Mouse (Mus musculus) frontal cortex, adult (tissue): ENCODE data around the gene Capn8.
A peak's percentile ranks its signal among the peaks of the same experiment; 100 is the strongest.
"Not testable (repeated sequence)": the region's sequence is repeated elsewhere in the genome, so short reads cannot be mapped to it uniquely, and the experiment has no call there.

ENCODE experiments used
- ATAC-seq: cut with Nextera tagmentation; 2 replicates; pipeline ENCODE4 v1.9.2; 2017; ENCODE audit warnings: mild to moderate bottlenecking, moderate library complexity, mixed read lengths; ENCODE audit not compliant: low TSS enrichment

The Capn8 gene

DNA sequence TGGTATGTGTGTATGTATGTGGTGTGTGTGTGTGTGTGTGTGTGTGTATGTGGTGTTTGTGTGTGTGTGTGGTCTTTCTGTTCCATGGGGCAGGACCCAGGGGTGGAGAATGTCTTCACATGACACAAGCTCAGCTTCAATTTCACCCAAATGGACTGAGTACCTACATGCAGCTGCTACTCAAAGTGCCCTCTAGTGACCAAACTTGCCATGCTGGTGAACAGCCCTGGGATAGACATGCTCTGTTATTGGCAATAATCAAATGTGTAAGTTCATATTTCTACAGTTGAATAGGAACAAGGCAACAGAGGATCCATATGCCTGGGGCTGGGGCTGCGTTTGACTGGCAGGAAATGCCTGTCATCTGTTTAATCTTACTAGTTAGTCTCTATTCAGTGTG is 50.7 kb downstream of the Capn8 start:
- no peak for ATAC-seq

DNA sequence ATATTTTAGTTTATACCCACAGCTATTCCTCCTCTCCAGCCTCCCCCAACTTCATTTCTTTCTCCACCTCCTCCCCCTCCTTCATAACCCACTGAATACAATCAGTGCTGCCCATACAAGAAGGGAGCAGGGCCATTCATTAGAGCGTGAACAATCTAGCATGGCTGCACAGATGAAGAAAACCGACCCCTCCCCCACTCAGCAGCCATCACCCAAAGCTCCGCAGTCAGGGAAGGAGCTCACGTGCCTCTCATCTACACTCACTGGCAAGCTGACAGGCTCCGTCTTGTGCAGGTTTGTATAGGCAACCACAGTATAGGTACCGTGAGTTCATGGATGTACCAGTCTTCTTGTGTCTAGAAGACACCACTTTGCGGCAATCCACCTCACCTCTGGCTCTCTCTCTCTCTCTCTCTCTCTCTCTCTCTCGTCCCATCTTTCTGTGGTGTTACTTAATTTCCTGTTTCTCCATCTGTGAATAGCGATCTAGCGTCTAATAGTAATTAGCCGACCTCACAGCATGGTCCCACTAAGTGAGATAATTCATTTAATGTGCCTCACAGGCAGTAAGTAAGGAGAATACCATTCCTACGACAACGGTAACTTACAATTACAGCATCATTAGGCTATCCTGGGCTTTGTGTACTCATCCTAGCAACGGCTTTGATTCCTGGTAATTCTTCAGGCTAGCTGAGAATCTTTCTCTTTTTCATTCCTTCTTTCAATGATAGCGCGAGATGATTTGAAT is 53.6 kb downstream of the Capn8 start:
- ATAC-seq, result no peak

DNA sequence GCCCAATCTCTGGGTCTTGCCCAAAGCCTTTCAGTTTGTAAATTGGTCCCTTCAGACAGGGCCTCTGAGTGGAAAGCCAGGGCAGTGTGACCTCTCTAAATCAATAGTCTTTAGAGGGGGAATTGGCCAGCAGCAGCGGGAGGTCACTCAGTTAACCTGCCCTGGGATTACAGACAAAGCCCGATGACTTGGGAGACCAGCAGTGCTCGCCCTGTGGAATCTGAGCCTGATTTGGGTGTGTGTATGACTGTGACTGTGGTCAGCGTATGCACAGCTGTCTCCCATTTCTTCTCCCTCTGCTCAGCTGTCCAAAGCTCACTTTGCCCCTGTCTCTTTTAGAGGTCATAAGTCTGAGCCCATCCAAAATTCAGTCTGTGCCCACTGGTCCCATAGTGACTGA is 55.7 kb downstream of the Capn8 start:
- no peak for ATAC-seq

DNA sequence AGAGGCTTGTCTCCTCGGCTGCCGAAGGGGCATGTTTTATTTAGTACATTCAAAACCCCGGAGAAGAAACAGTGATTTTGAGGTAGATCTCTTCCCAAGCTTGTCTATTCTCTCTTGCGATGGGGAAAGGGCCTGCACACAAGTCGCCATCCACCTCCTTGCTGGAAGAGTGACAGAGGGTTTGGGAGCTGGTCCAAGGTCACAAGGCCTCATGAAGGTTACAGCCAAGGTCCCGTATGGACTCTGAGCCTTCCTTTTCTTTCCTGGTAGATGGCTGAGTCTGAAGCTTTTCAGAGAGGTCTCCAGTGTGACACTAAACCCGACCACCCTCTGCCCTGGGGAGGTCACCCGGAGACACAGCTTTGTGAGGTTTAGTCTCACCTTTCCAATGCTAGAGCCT is 56.4 kb downstream of the Capn8 start:
- ATAC-seq, result no peak

GRCm38 (mm10) chr1:182626197-182626596 is 61.4 kb downstream of the Capn8 start:
- no peak for ATAC-seq

GRCm38 (mm10) chr1:182629228-182629627 is 64.4 kb downstream of the Capn8 start:
- no peak for ATAC-seq

DNA sequence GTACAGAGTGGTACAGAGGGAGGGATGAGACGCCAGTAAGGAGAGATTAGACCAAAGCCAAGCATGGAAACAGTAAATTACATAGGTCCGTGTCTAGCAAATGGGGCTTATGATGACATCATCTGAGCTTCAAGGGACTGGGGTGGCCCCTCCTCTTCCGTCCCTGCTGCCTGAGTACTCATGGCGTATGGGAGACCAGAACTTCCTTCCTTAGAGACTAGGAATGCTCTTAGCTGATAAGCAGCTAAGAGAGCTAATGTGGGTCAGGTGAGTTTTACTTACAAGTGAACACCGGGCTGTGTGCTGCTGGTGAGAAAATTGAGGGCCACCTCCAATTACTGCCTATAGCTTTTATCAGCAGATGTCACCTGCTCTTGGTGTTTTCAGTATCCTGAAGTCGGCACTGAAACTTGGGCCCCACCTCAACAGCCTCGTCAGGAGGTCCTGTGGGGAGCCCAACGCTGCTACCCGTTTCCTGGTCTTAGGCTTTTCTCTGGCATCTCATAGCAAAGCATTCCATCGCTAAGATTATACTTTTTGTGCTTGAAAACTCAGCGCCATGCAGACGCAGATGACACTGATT is 69.0 kb downstream of the Capn8 start:
- ATAC-seq, result no peak

- ATAC-seq, result no peak
These were observed 74.2 kb downstream of the Capn8 start for GRCm38 (mm10) chr1:182639016-182639415.

- ATAC-seq, result no peak
These were observed 74.6 kb downstream of the Capn8 start for GRCm38 (mm10) chr1:182639456-182639855.

DNA sequence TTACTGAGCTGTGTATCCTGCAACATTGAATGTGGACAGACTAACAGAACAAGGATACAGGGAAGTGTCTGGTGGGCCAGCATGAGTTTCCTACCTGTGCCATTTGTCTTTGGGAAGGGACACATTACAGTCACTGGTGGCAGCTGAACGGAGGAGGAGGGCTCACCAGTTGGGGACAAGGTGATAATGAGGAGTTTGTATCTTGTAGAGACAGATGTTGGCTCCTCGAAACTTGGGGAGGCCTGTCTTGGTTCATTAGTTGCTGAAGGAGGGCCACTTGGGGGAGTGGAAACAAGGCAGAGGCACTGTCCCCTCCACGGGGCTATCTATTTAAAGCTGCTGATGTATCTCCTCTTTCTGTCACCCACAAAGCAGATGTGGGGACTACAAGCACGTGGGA is 75.3 kb downstream of the Capn8 start:
- no peak for ATAC-seq

- ATAC-seq, result no peak
These were observed 78.0 kb downstream of the Capn8 start for GRCm38 (mm10) chr1:182642779-182643178.

DNA sequence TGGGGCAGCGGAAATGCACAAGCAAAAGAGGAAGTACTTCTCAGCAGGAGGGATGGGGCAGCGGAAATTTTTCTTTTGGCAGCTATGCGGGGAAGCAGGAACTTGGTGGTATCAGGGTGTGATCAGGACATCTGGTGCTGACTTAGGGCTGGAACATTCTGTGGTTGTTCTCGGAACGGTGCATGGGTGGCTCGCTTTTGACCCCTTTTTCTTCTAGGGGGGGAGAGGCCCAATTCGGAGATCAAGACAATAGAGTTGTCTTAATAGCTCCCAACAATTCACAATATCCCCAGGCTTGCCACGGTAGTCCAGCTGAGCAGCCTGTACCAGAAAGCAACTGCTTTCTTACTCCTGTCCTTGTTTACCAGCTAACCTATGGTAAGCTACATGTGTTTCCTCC is 79.6 kb downstream of the Capn8 start:
- ATAC-seq, result not testable (repeated sequence)

DNA sequence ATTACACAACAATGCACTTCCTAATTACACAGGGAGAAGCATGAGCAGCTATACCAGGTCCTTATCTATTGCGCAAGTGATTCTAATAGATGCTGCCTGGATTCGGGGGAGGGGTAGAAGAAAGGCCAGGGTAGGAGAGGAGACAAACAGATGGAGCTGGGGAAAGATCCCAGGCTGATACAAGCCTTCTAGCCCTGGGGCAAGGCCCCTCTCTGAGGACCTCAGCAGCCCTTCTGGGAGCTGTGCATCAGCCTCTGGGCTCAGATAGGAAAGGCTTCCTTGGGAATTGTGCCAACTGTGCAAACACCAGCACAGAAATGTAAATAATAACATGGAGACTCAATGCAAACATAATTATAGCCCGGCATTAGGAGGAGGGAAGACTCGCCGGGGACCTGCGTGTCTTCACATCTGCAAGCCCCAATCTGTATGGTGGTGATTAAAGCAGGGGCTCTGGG is 80.4 kb downstream of the Capn8 start:
- no peak for ATAC-seq

DNA sequence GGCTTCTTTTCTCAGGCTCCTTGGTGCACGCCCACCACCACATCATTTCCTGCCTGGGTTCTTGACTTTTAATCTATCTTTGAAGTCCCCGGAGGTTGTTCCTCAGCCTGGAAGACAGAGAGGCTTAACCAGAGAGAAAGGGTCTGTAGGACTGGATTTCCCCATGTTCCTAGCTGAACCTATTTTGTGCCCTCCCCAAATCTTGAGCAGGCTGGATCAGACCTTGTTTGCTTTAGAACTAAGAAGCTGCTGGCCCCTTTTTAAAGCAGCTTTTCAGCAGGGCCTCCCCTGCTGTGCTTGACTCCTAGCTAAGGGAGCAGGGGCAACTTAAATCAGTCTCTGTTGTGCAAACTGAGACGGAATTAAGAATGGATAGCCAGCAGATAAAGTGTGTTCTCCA is 82.0 kb downstream of the Capn8 start:
- no peak for ATAC-seq

DNA sequence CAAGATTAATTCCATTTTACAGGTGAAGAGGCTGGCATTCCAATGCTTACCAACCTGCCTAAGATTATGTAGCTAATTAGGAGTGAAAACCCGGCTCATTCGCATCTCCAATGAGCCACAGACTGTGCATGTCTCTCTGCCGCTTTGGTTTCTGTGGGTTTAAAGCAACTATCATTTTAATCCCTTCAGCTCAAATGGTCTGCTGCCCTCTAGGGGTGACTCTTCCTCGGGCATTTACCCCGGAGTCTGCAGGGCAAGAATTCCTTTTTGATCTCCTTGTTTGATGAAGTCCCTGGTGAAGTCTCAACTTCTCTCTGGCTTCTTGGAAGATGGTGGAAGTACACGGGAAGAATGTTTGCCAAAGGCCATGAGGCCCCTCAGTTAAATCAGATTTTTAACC is 93.0 kb downstream of the Capn8 start:
- peak; percentile 87 for ATAC-seq

- no peak for ATAC-seq
These were observed 95.6 kb downstream of the Capn8 start for GRCm38 (mm10) chr1:182660365-182660764.

DNA sequence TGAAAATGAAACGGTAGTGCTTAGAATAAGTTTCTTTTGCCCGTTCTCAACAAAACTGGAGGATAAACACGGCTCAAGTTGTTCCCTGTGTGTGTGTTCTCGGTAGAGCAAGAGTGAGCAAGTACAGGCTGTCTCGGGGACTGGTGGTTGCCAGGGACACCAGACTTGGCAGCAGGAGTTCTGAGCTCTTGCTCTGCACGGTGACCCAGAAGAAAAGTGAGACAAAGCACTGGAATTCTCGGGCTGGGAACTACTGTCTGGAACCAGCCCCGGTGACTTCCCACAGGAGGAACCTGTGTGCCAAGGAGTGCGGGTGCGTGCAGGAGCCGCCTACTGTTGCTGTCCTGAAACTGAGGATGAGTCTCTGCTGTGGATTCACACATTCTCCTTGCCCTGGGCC is 98.9 kb downstream of the Capn8 start:
- ATAC-seq, result peak; percentile 97

GRCm38 (mm10) chr1:182664841-182665240 is 100.0 kb downstream of the Capn8 start:
- no peak for ATAC-seq

DNA sequence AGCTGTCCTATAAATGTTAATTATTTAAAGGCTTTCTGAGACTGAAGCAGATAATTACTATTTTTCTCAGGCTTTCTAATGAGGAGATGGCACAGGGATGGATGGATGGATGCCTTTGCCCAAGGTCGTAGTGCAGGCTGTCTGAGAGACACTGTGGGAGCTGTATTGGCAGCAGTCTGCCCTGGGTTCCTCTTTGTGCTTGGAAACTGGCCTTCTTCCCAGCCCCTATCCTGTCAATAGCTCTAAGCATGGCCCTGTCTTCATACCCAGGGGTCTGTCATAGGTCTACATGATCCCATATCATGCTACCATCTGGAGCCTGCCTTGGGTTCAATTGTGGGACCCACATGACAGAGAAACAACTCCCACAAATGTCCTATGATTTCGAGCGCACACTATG is 102.5 kb downstream of the Capn8 start:
- no peak for ATAC-seq

GRCm38 (mm10) chr1:182669741-182670140 is 104.9 kb downstream of the Capn8 start:
- no peak for ATAC-seq

GRCm38 (mm10) chr1:182670563-182671342 is 105.9 kb downstream of the Capn8 start:
- no peak for ATAC-seq

GRCm38 (mm10) chr1:182671343-182671624 is 106.5 kb downstream of the Capn8 start:
- no peak for ATAC-seq

DNA sequence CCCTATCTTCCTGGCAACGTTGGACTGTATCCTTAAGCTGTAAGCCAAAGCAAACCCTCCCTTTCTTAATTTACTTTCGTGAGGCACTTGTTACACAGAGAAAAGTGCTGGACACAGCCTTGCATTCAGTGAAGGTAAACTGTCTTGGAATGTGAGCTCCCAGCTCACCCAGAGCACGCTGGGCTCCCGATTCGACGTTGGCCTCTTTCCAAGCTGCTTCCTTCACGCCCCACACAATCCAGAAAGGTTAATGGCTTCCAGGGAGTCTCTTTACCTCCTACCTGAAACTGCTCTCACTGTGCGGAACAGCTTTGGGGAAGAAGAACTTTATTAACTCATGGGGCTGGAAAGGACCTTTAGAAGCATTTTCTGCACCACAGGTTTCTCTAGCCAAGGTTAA is 110.5 kb downstream of the Capn8 start:
- ATAC-seq, result no peak
